Mouse (Mus musculus) retina, embryonic 14.5 days (tissue): Measurements from ENCODE around the gene Ndufc1.
"Not testable (repeated sequence)": the region's sequence is repeated elsewhere in the genome, so short reads cannot be mapped to it uniquely, and the experiment has no call there.

Experiments used
- DNase-seq: peaks from one replicate; pipeline ENCODE4 v3.0.0-alpha.2; 2015; ENCODE audit warnings: low spot score

Gene Ndufc1

DNA sequence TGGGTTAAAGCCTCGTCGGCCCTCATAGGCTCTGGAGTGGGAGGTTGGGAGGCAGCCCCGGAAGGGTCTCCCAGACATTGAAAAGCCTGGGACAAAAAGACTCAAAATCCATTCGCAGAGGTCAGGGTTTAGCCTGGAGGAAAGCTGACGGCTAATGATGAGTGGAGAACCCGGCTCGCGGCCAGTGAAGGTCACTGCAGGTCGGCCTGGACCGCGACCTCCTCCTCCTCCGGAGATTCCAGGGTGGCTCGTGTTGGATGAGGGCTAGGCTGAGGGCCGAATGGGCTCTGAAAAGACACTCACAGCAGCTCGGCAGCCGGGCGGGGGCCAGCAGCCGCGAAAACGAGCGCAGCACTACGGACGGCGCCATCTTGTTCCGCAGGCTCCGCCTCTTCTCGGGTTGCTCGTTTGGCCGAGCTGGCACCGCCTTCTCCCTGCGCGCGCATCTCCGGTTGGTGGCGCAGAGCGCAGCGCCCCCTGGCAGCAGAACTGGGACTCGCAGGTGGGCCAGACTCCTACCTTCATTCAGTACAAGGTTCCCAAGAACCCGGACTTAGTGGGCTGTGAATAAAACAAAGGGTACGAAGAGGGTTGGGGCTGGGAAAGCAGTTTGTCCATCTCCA, at the start of gene Ndufc1:
TSS of gene Ndufc1 (minus strand) at position 428 of the 623 bp plus-strand sequence.
- DNase-seq = peak; percentile 99

DNA sequence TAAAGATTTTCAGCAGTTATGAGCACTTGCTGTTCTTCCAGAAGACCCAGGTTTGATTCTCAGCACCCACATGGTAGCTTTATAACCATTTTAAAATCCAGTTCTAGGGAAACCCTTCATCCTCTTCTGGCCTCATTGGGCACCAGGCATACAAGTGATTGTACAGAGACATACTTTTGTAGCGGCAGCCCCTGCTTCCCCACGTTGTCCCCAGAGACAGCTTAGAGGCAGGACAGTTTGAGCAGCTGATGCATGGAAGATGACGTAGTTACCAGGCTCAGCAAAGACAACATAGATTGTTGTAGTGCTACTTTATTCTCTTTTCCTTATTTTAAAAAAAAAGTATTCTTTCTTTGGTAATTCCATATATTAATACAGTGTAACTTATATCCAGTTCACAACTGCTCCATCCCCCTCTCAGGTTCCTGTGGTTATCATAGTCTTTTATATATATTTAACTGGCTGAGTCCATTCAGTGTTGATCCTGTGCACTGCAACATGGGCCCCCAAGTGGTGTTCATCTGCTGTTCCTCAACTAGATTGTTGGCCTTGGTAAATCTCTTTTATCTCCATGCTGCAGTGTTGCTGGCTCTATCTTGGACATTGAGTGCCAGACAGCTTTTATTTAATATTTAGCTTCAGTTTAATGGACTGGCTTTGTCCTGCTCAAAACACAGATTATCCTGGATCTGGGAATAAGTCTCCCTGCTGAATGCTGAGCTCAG, 26.2 kb upstream of the Ndufc1 start:
- DNase-seq = no peak

DNA sequence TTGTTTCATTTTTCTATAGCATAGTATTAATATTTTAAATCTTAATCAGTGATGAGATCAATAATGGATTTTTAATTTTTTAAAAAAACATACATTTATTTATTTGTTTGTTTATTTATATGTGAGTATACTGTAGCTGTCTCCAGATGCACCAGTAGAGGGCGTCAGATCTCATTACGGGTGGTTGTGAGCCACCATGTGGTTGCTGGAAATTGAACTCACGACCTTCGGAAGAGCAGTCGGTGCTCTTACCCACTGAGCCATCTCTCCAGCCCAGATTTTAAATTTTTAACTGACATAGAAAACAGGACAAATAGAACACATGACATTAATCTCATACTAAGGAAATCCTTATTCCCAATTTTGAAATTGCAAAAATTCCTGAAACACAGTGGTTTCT, 25.6 kb upstream of the Ndufc1 start:
- DNase-seq = not testable (repeated sequence)

DNA sequence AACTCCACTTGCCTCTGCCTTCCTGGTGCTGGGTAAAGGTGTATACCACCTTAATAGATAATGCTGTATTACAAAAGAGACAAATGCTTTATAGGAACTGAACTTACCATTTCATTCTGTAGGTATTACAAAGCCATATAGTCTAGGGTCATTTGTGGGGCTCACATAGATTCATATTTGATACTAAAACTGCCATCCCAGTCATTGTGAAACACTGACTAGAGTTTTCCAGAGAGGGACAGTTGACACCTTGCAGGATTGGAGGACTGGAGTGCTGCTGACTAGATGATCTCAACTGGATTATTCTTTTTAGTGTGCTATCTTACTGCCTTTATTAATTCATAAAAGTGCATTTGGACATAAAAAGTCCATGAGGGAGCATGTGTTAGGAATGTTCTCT, 16.6 kb upstream of the Ndufc1 start:
- DNase-seq = no peak

DNA sequence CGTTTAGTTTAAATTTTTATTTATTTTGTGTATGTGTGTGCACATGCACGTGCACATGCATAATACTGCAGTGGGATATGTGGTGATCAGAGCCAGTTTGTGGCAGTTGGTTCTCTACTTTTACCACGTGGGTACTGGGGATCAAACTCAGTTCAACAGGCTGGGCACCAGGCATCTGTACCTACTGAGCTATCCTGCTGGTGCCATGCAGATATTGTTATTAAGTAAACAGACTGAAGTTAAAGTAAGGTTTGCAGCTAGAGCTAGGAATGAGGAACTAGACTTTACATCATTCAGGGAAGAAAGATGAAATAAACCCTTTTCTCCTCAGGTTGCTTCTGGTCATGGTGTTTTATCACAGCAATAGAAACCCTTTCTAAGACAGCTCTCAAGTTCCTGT, 13.1 kb upstream of the Ndufc1 start:
- DNase-seq = no peak

DNA sequence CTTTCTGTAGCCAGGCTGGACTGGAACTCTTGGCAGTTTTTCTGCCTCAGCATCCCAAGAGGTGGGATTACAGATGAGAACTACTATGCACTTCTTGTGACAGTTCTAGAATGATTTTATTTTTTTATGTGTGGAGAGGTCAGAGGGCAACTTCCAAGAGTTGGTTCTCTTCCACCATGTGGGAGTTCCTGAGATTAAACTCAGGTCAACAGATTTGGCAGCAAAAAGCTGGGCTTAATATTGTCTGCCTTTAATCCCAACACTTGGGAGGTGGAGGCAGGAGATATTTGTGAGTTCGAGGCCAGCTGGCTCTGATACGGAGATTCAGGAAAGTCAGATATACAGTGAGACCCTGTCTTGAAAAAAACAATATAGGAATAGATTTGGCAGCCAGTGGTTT, 9.2 kb upstream of the Ndufc1 start:
- no peak for DNase-seq

DNA sequence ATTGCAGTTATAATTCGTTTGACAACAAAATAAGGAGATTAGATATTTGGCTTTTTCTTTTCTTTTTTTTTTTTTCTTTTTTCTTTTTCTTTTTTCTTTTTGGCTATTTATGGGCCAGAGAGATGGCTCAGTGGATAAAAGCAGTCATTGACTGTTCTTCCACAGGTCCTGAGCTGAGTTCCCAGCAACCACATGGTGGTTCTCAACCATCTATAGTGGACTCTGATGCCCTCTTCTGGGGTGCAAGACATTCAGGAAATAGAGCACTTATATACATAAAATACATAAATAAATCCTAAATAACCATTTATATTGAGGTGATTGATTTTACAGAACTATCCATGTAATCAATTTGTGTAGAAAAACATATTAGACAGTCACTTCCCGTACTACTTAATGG, 8.7 kb upstream of the Ndufc1 start:
- no peak for DNase-seq

DNA sequence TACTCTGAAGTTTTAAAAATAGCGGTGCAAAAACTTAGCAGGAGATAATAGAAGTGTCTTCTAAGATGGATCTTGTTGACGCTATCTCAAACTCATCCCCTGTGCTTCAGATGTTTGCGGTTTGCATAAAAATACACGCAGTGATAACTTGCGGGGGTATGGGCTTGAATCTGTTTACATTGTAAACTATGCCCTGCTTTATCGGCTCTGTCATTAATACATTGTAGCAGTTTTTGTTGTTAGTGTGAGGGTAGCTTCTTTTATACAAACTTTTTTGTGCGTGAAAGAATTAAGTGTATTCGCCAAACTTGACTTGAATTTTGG, 8.3 kb upstream of the Ndufc1 start:
- no peak for DNase-seq

DNA sequence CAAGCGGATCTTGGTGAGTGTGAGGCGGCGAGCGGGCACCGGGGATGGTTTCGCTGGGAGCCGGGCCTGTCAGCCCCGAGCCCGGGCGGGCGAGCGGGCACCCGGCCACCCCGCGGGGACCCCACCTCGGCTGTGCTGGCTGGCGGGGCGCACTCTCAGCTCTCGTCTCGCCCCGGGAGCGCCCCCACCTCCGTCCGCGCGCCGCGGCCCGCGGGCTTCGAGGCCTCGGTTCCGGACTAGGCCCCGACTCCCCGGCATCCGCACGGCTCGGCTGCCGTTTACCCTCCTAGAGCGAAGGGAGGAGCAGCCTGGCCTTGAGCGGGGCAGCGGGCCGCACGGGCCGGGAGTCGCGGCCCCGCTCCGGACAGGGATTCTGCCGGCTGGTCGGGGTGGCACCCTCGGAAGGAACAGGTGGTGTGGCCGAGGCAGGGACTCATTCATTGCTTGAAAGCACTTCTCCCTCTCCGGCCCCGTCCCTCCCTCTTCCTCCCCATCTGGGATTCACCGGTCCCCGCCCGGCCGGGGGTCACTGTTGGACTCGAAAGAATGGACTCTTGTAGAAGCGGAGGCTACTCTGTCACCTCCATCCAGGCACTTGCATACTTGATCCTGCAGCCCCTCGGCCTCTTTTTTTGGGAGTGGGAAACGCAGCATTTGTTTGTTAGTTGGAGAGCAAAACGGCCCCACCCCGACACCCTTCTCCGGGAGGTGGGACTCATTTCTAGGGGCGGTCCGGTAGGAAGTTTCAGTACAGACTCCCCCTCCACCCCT, 7.8 kb upstream of the Ndufc1 start:
- peak; percentile 58 for DNase-seq

DNA sequence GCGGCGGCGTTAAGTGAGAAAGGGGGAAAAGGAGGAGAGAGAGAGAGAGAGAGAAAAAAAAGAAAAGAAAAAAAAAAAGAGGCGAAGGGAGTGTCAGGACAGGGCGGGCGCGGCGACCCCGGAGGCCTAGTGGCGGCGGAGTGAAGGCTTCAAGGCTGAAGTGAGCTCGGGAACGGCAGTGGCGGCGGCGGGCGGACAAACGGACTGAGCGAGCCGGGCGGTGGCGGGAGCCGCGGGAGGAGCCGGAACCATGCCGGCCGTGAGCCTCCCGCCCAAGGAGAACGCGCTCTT, 7.2 kb upstream of the Ndufc1 start:
- no peak for DNase-seq

DNA sequence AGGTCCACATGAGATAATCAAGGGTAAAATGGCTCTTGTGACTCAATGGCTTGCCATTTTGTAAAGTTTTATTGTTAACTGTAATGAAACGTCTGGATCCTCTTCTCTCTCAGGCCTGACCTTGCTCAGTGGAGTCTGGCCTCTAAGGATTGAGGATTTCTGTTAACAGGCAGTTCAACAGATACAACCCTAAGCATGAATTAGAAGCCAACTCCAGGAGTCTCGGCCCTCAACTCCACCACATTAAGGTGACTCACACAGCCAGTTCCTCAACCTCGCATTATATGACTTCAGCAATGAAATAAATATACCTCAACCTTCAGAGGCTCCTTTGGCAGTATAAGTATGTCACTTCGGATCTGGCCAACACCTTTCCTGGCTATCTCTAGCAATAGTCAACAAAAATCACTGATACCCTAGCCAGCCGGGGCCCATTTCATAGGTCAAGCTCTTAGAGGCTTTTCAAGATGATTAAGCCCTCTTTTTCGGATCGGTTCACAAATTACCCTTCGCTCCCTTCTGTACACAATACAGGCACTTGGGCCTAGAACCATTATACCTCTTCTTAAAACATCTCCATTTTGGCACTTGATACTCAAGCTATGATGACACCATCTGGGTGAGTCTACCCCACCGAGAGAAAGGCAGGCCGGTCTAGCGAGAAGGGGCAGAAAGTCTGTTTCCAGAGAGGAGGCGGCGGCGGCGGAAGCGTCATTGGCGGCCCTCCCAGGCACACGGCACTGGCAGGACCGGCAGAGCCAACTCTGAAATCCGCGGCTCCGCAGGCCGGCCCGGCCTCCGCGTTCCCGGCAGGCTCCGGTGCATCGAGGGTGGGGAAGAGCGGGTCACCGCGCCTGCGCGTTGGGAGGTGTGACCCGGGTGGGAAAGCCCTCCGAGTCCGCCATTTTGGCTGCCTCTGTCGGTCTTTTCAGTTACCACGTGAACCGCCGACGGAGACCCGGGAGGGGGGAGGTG, 6.6 kb upstream of the Ndufc1 start, which contains the start of gene Naa15:
TSS of gene Naa15 (plus strand) at position 51 of the 975 bp plus-strand sequence.
- DNase-seq = peak; percentile 97

DNA sequence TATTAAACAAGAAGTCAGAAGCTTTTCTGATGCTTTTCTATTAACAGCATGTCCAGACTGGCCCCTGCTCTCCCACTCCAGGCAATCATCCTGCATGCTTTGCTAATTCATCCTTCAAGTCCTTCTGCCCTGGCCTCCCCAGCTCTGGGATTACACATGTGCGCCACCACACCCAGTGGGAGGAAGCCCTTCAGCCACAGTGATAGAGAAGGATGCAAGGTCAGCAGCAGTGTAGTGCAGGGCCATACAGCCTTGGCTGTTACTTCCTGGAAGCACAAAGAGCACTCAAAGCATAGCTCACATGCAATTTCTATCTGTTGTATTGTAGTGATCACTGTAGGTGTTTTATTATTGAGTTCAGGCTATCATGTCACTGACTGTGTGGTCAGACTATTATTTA, 4.5 kb upstream of the Ndufc1 start:
- DNase-seq = no peak

DNA sequence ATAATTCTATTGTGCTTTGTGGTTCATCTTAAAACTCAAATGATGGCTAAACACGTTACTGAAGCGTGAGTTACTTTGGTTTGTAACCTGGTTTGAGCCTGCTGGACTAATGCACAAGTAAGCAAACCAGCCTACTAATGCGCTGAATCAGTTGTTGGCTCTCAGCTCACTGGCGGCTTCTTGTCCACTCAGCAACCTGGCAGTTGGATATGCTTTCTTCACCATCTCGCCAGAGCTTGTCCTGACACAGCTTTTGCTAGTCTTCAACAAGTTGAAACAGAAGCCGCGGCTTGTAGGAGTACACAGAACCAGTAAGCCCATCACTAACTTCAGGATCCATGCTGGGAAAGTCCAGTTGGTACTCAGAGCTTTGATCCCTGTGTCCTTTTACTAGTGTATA, 3.7 kb upstream of the Ndufc1 start:
- no peak for DNase-seq

DNA sequence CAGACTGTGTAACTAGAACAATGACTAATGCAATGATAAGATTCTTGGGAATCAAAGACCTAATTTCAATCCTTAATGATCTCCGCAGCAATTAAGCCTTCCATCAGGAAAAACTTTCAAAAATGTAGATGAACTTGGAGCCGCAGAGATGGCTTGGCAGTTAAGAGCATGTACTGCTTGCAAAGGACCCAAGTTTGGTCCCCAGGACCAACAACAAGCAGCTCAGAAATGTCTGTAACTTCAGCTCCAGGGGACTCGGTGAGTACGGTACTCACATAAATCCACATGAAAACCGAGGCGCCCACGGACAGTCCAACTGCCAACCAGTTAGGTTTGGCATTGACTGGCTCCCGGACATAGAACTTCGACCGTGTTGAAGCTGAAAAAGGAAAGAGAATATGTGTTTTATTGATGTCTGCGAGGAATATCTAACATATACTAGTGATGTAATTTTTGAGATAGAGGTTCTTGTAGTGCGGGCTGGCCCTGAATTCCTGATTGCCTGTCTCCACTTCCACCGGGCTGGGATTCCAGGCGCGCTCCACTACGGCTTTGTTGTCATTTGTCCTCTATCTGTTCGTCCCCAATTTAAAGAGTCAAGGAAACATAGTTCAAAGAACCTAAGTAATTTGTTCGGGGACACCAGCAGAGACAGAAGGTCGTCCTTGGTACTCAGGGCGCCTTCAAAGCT, 773 bp downstream of the Ndufc1 start:
- DNase-seq = no peak

DNA sequence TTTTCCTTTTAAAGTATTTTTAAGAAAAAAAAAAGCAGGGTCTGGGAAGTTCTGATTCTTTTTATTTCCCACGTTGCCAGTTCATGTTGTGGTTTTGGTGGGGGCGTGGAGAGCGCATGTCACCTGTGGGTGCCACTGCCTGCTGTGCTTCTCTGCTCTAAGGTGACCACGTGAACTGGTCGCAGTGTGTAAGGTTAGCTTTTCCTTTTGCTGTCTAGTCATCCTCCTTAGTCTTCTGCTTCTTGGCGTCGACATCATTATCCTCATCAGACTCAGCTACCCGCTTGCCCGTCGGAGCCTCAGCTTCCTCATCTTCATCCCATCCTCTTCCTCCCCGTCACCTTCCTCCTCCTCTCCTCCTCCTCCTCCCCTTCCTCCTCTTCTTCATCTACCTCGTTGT, 6.2 kb downstream of the Ndufc1 start:
- no peak for DNase-seq

DNA sequence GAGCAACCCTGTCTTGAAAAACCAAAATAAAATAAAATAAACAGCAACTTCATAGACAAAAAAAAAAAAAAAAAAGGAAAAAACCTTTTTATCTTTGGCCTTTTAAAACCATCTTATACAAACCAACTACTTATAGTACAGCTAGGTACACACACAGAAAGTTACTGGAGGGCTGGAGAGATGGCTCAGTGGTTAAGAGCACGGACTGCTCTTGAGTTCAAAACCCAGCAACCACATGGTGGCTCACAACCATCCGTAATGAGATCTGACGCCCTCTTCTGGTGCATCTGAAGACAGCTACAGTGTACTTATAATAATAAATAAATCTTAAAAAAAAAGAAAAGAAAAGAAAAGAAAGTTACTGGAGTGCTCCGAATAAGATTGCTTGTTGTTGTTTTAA, 6.7 kb downstream of the Ndufc1 start:
- DNase-seq = not testable (repeated sequence)

DNA sequence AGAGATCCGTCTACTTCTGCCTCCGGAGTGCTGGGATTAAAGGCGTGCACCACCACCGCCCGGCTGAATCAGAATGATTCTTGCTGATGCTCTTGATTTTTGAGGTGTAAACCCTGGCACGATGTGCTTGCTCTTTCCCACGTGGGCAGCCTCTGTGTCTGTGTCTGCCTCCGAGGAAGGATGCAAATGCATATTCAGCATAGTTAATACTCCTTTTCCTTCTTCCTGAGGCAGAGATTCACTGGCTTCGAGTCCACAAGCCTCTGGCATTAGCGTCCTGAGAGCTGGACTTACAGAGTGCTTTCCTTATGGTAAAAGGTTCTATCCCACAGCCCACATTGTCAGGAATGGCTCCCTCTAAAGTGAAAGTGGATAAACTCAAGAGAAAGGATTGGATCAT, 8.1 kb downstream of the Ndufc1 start:
- DNase-seq = no peak

DNA sequence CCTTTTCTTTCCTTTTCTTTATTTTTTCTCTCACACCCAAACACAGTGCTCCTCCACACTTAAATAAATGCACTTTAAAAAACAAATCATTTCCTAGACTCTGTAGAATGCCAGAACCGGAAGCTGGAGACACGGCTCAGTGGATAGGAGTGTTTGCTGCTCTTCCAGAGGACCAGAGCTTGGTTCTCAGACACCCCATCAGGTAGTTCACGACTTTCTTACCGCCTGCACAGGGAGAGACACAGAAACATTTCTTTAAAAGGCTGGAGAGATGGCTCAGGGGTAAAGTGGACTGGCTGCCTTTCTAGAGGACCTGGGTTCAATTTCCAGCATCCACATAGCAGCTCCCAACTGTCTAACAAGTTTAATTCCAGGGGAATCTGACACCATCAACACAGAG, 9.3 kb downstream of the Ndufc1 start:
- no peak for DNase-seq

DNA sequence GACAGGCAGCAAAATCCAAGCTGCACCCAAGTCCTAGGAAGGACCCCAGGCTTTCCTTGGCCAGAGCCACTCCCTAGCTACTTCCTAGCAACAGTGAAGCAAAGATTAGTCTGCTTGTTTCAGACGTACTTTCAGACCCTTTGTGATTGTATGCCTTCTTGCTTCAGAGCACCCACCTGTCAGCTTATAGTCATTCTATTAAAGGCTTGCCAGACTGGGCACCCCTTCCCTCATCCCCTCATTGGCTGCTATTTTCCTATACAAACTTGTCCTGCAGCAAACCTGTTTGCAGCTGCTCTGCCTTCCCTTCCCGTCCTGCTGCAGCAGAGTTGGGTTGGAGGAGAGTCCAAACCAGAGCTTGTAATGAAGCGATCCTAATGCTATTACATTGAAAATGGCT, 10.1 kb downstream of the Ndufc1 start:
- no peak for DNase-seq

DNA sequence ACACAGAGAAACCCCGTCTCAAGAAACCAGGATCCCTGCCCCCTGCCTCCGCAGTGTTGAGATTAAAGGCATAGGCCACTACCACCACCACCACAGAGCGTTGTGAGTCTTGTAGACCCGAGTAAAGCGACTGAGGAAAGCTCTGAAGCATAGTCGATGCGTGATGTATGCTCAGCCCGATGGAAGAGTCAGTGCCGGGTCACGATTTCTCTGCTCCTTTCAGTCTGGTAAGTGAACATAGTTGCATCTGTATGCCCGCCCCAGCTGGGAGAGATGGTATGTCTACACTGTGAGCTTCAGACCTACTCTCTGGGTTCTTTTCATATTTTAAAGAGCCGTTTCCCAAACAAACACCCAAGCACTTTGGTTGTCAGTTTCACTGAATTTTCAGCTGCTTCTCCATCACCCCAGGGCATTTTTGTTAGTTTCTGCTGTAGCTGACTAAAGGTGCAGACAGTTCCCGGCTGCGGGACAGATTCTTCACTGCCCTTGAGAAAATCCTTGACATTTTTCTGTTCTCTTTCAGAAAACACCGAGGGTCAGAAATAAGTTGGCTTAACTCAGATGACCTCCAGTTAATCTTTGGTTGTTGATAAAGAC, 11.0 kb downstream of the Ndufc1 start:
- DNase-seq = no peak
